Mouse (Mus musculus): ENCODE data around the gene Clint1. TPM values are rescaled to one million over a fixed set of nuclear protein-coding genes. Genes with fewer than 3 reads are reported as not detected.
A peak's percentile ranks its signal among the peaks of the same experiment; 100 is the strongest.

The Clint1 gene
- polyA plus RNA-seq, 1 experiment from 2014 or later, result 57.4 TPM

- H3K36me3 ChIP-seq, result peaks cover 70% of the 10 kb centered on the region
- no peaks in the 10 kb centered on the region for H3K9me3 ChIP-seq (replicated peaks)
- H3K27me3 ChIP-seq, result no peaks in the 10 kb centered on the region
- peaks cover 41% of the 10 kb centered on the region for H3K4me1 ChIP-seq (replicated peaks)
- no peak for ATAC-seq (ENCODE audit: low read depth)
- no peak overlapping the region for H3K4me3 ChIP-seq (replicated peaks)
- no peak overlapping the region for H3K9ac ChIP-seq
- no peak overlapping the region for H3K27ac ChIP-seq
- no peak for DNase-seq
- WGBS (ENCODE audit: insufficient replicate concordance), result 57% methylated on average over 4 of the region's 4 CpGs
- no peak overlapping the region for H3K4me2 ChIP-seq
These were observed 32.2 kb downstream of the Clint1 start for GRCm38 (mm10) chr11:45884029-45884428.

- Histone ChIP-seq H3K9ac (no peak overlapping the region), H3K4me1 (replicated peaks) (peaks cover 30% of the 10 kb centered on the region), H3K27me3 (no peaks in the 10 kb centered on the region), H3K4me3 (replicated peaks) (no peak overlapping the region), H3K4me2 (no peak overlapping the region), H3K9me3 (replicated peaks) (no peaks in the 10 kb centered on the region), H3K27ac (peak overlapping the region; percentile 7; the same call in 1 of the 2 replicates), H3K36me3 (peaks cover 76% of the 10 kb centered on the region)
- 86% methylated on average over 5 of the region's 5 CpGs for WGBS (ENCODE audit: insufficient replicate concordance)
- DNase-seq (no peak), ATAC-seq (ENCODE audit: low read depth) (no peak)
These were observed 33.9 kb downstream of the Clint1 start for GRCm38 (mm10) chr11:45885606-45886230.

GRCm38 (mm10) chr11:45886596-45886995 is 34.7 kb downstream of the Clint1 start:
- ATAC-seq (ENCODE audit: low read depth) (no peak), DNase-seq (no peak)
- WGBS (ENCODE audit: insufficient replicate concordance), result 91% methylated on average over 5 of the region's 5 CpGs
- H3K4me2 ChIP-seq, result no peak overlapping the region
- no peaks in the 10 kb centered on the region for H3K27me3 ChIP-seq
- H3K36me3 ChIP-seq, result peaks cover 84% of the 10 kb centered on the region
- no peak overlapping the region for H3K4me3 ChIP-seq (replicated peaks)
- H3K4me1 ChIP-seq (replicated peaks), result peaks cover 26% of the 10 kb centered on the region
- no peak overlapping the region for H3K9ac ChIP-seq
- no peak overlapping the region for H3K27ac ChIP-seq
- no peaks in the 10 kb centered on the region for H3K9me3 ChIP-seq (replicated peaks)

GRCm38 (mm10) chr11:45888471-45889030 is 36.7 kb downstream of the Clint1 start:
- DNase-seq, result no peak
- WGBS (ENCODE audit: insufficient replicate concordance), result 71% methylated on average over 9 of the region's 9 CpGs
- Histone ChIP-seq H3K36me3 (peaks cover 96% of the 10 kb centered on the region), H3K4me1 (replicated peaks) (peaks cover 15% of the 10 kb centered on the region), H3K4me3 (replicated peaks) (no peak overlapping the region), H3K27me3 (no peaks in the 10 kb centered on the region), H3K4me2 (no peak overlapping the region), H3K27ac (peak overlapping the region; percentile 25), H3K9ac (no peak overlapping the region), H3K9me3 (replicated peaks) (no peaks in the 10 kb centered on the region)
- peak; percentile 52 for ATAC-seq (ENCODE audit: low read depth)

- Histone ChIP-seq H3K9me3 (replicated peaks) (no peaks in the 10 kb centered on the region), H3K9ac (no peak overlapping the region), H3K27me3 (no peaks in the 10 kb centered on the region), H3K4me3 (replicated peaks) (no peak overlapping the region), H3K4me1 (replicated peaks) (peaks cover 12% of the 10 kb centered on the region), H3K27ac (no peak overlapping the region), H3K4me2 (no peak overlapping the region), H3K36me3 (peaks cover 99% of the 10 kb centered on the region)
- ATAC-seq (ENCODE audit: low read depth) (peak; percentile 10; the same call in 1 of the 2 replicates), DNase-seq (no peak)
- WGBS (ENCODE audit: insufficient replicate concordance), result 71% methylated on average over 3 of the region's 3 CpGs
These were observed 38.1 kb downstream of the Clint1 start for GRCm38 (mm10) chr11:45889981-45890380.

GRCm38 (mm10) chr11:45890423-45890822 is 38.6 kb downstream of the Clint1 start:
- no peak for DNase-seq

GRCm38 (mm10) chr11:45892861-45893360 is 41.1 kb downstream of the Clint1 start:
- DNase-seq, result no peak

More at GRCm38 (mm10) chr11:45890423-45890822, 38.6 kb downstream of the Clint1 start:
- Histone ChIP-seq H3K36me3 (peaks cover 100% of the 10 kb centered on the region), H3K27me3 (no peaks in the 10 kb centered on the region), H3K27ac (no peak overlapping the region), H3K4me3 (replicated peaks) (no peak overlapping the region), H3K9me3 (replicated peaks) (no peaks in the 10 kb centered on the region), H3K4me2 (no peak overlapping the region), H3K4me1 (replicated peaks) (peaks cover 10% of the 10 kb centered on the region; the same call in 1 of the 2 replicates), H3K9ac (no peak overlapping the region)
- WGBS (ENCODE audit: insufficient replicate concordance), result 91% methylated on average over 20 of the region's 20 CpGs
- no peak for ATAC-seq (ENCODE audit: low read depth)

GRCm38 (mm10) chr11:45897392-45897791 is 45.5 kb downstream of the Clint1 start:
- ATAC-seq (ENCODE audit: low read depth), result no peak
- H3K9me3 ChIP-seq (replicated peaks), result no peaks in the 10 kb centered on the region
- DNase-seq, result no peak
- H3K4me2 ChIP-seq, result no peak overlapping the region
- peaks cover 87% of the 10 kb centered on the region for H3K36me3 ChIP-seq
- H3K27ac ChIP-seq, result no peak overlapping the region
- no peaks in the 10 kb centered on the region for H3K27me3 ChIP-seq
- peaks cover 9% of the 10 kb centered on the region; the same call in 1 of the 2 replicates for H3K4me1 ChIP-seq (replicated peaks)
- 71% methylated on average over 2 of the region's 2 CpGs for WGBS (ENCODE audit: insufficient replicate concordance)
- H3K9ac ChIP-seq, result no peak overlapping the region
- no peak overlapping the region for H3K4me3 ChIP-seq (replicated peaks)

More at GRCm38 (mm10) chr11:45892861-45893360, 41.1 kb downstream of the Clint1 start:
- no peak overlapping the region for H3K4me3 ChIP-seq (replicated peaks)
- no peak for ATAC-seq (ENCODE audit: low read depth)
- H3K36me3 ChIP-seq, result peaks cover 97% of the 10 kb centered on the region
- H3K9me3 ChIP-seq (replicated peaks), result no peaks in the 10 kb centered on the region
- WGBS (ENCODE audit: insufficient replicate concordance), result 87% methylated on average over 5 of the region's 5 CpGs
- H3K4me1 ChIP-seq (replicated peaks), result 0 out of 2 replicates have a peak, but pooled peaks cover 9% of the 10 kb centered on the region
- no peak overlapping the region for H3K27ac ChIP-seq
- no peaks in the 10 kb centered on the region for H3K27me3 ChIP-seq
- H3K9ac ChIP-seq, result no peak overlapping the region
- no peak overlapping the region for H3K4me2 ChIP-seq

GRCm38 (mm10) chr11:45900233-45901015 is 48.6 kb downstream of the Clint1 start:
- no peak for DNase-seq

GRCm38 (mm10) chr11:45906109-45906786 is 54.4 kb downstream of the Clint1 start:
- WGBS (ENCODE audit: insufficient replicate concordance), result 20% methylated on average over 8 of the region's 8 CpGs
- H3K4me2 ChIP-seq, result peak overlapping the region; percentile 15
- peak; percentile 98 for ATAC-seq (ENCODE audit: low read depth)
- H3K4me1 ChIP-seq (replicated peaks), result peaks cover 26% of the 10 kb centered on the region
- peak overlapping the region; percentile 74 for H3K27ac ChIP-seq
- H3K27me3 ChIP-seq, result no peaks in the 10 kb centered on the region
- peaks cover 82% of the 10 kb centered on the region for H3K36me3 ChIP-seq
- no peaks in the 10 kb centered on the region for H3K9me3 ChIP-seq (replicated peaks)
- H3K4me3 ChIP-seq (replicated peaks), result no peak overlapping the region
- peak overlapping the region; percentile 10; the same call in 1 of the 2 replicates for H3K9ac ChIP-seq
- peak; percentile 77 for DNase-seq

More at GRCm38 (mm10) chr11:45900233-45901015, 48.6 kb downstream of the Clint1 start:
- Histone ChIP-seq H3K4me3 (replicated peaks) (no peak overlapping the region), H3K27ac (no peak overlapping the region), H3K4me2 (no peak overlapping the region), H3K4me1 (replicated peaks) (peaks cover 13% of the 10 kb centered on the region), H3K9me3 (replicated peaks) (no peaks in the 10 kb centered on the region), H3K36me3 (peaks cover 76% of the 10 kb centered on the region), H3K9ac (no peak overlapping the region), H3K27me3 (no peaks in the 10 kb centered on the region)
- WGBS (ENCODE audit: insufficient replicate concordance), result 80% methylated on average over 11 of the region's 11 CpGs
- no peak for ATAC-seq (ENCODE audit: low read depth)

- Histone ChIP-seq H3K36me3 (peaks cover 84% of the 10 kb centered on the region), H3K27ac (peak overlapping the region; percentile 58), H3K4me3 (replicated peaks) (no peak overlapping the region), H3K9me3 (replicated peaks) (no peaks in the 10 kb centered on the region), H3K27me3 (no peaks in the 10 kb centered on the region), H3K4me2 (no peak overlapping the region), H3K9ac (no peak overlapping the region), H3K4me1 (replicated peaks) (peaks cover 26% of the 10 kb centered on the region)
- no peak for DNase-seq
- 82% methylated on average over 5 of the region's 5 CpGs for WGBS (ENCODE audit: insufficient replicate concordance)
- no peak for ATAC-seq (ENCODE audit: low read depth)
These were observed 55.5 kb downstream of the Clint1 start for GRCm38 (mm10) chr11:45907301-45907700.

Data from liver, embryonic 13.5 days (tissue).